Mouse (Mus musculus): Measurements from ENCODE around the gene Grm2. TPM values are rescaled to one million over a fixed set of nuclear protein-coding genes. Genes with fewer than 3 reads are reported as not detected.
"Not testable (repeated sequence)": the region's sequence is repeated elsewhere in the genome, so short reads cannot be mapped to it uniquely, and the experiment has no call there.

The Grm2 gene
- total RNA-seq, 2 experiments from 2014 or later: 54.5 to 58.8 TPM

- DNase-seq (ENCODE audit: extremely low spot score in 1 of 2, low spot score in 2 of 2): not testable (repeated sequence)
- intact Hi-C loops (cut with DNase I): loop anchor here (5.0 kb wide), 1 partner anchor 63 kb away; no protein-coding TSS in a partner anchor
These were observed 60.5 kb downstream of the Grm2 start for GRCm38 (mm10) chr9:106595402-106595801.

Other genes starting within 250 kb of the Grm2 start
- 100 to 1,000 TPM; 378 to 397 TPM for gene Rpl29, start 226.6 kb downstream of the Grm2 start, total RNA-seq (2021)
- 1 to 10 TPM; 9.2 to 9.3 TPM for gene Acy1, start 217.8 kb downstream of the Grm2 start, total RNA-seq (2021)
- 10 to 100 TPM in 1 of 2 experiments, 1 to 10 TPM in 1; 9.7 to 10.3 TPM for gene Abhd14b, start 208.6 kb downstream of the Grm2 start, total RNA-seq (2021)
- gene Abhd14a, start 208.4 kb downstream of the Grm2 start, total RNA-seq (2021): 10 to 100 TPM; 55.7 to 59.6 TPM
- 100 to 1,000 TPM; 222 to 242 TPM for gene Pcbp4, start 202.8 kb downstream of the Grm2 start, total RNA-seq (2021)
- 1 to 10 TPM; 2.2 to 2.8 TPM for gene Gpr62, start 190.1 kb downstream of the Grm2 start, total RNA-seq (2021)
- gene Rrp9, start 180.1 kb downstream of the Grm2 start, total RNA-seq (2021): 10 to 100 TPM; 37.3 to 37.7 TPM
- gene Parp3, start 179.1 kb downstream of the Grm2 start, total RNA-seq (2021): 1 to 10 TPM; 2.5 to 3.2 TPM
- gene Iqcf1, start 156.1 kb downstream of the Grm2 start, total RNA-seq (2021): not detected
- 1 to 10 TPM in 1 of 2 experiments, under 1 TPM in 1; 0.92 to 1.2 TPM for gene Iqcf5, start 141.5 kb downstream of the Grm2 start, total RNA-seq (2021)
- not detected for gene Iqcf3, start 94.5 kb downstream of the Grm2 start, total RNA-seq (2021)
- gene Iqcf4, start 85.1 kb downstream of the Grm2 start, total RNA-seq (2021): not detected
- gene Iqcf6, start 29.5 kb downstream of the Grm2 start, total RNA-seq (2021): not detected
- 100 to 1,000 TPM in 1 of 2 experiments, 10 to 100 TPM in 1; 90.9 to 104 TPM for gene Tex264, start 29.8 kb upstream of the Grm2 start, total RNA-seq (2021)
- gene Rad54l2, start 133.1 kb upstream of the Grm2 start, total RNA-seq (2021): 10 to 100 TPM; 21.7 to 21.8 TPM
- gene Dcaf1, start 165.8 kb upstream of the Grm2 start, total RNA-seq (2021): 10 to 100 TPM; 18.7 to 22.6 TPM
- gene Rbm15b, start 231.3 kb upstream of the Grm2 start, total RNA-seq (2021): 10 to 100 TPM; 59.9 to 61.0 TPM
- gene Manf, start 235.9 kb upstream of the Grm2 start, total RNA-seq (2021): 100 to 1,000 TPM; 115 to 125 TPM

All from left cerebral cortex, postnatal 10 days (tissue).